Mouse (Mus musculus): ENCODE data around the gene Sorbs2. TPM values are rescaled to one million over a fixed set of nuclear protein-coding genes. Genes with fewer than 3 reads are reported as not detected.

Sorbs2 gene
- polyA plus RNA-seq, 1 experiment from 2014 or later = 13.3 TPM

GRCm38 (mm10) chr8:45687942-45688695 is 180.5 kb downstream of the Sorbs2 start:
- Histone ChIP-seq H3K27me3 (ENCODE audit: insufficient read depth, low read length) (no peaks in the 10 kb centered on the region), H3K36me3 (replicated peaks; ENCODE audit: insufficient read depth, low read length) (no peaks in the 10 kb centered on the region), H3K9me3 (ENCODE audit: low read length) (no peaks in the 10 kb centered on the region), H3K9ac (replicated peaks) (no peak overlapping the region), H3K4me1 (ENCODE audit: insufficient read depth) (no peaks in the 10 kb centered on the region), H3K27ac (ENCODE audit: low read depth) (no peak overlapping the region), H3K4me3 (ENCODE audit: low read depth, low read length) (no peak overlapping the region), H3K4me2 (ENCODE audit: low read depth, low read length) (no peak overlapping the region)
- no peak for ATAC-seq
- TF ChIP-seq EP300 (IDR thresholded peaks at IDR 0.05; ENCODE audit: low read depth) = no peak
- no peak for TF ChIP-seq CTCF (IDR thresholded peaks at IDR 0.05; ENCODE audit: low read depth)
- 77% methylated on average over 12 of the region's 12 CpGs for WGBS (ENCODE audit: insufficient replicate concordance)
- DNase-seq = no peak

- H3K36me3 ChIP-seq (replicated peaks; ENCODE audit: insufficient read depth, low read length) = no peaks in the 10 kb centered on the region; the same call in 1 of the 2 replicates
- no peaks in the 10 kb centered on the region for H3K9me3 ChIP-seq (ENCODE audit: low read length)
- H3K4me3 ChIP-seq (ENCODE audit: low read depth, low read length) = no peak overlapping the region
- no peak for DNase-seq
- no peak overlapping the region for H3K4me2 ChIP-seq (ENCODE audit: low read depth, low read length)
- H3K4me1 ChIP-seq (ENCODE audit: insufficient read depth) = no peaks in the 10 kb centered on the region
- no peak overlapping the region for H3K27ac ChIP-seq (ENCODE audit: low read depth)
- H3K9ac ChIP-seq (replicated peaks) = no peak overlapping the region
- no peak for TF ChIP-seq CTCF (IDR thresholded peaks at IDR 0.05; ENCODE audit: low read depth)
- ATAC-seq = no peak
- no peaks in the 10 kb centered on the region for H3K27me3 ChIP-seq (ENCODE audit: insufficient read depth, low read length)
- 72% methylated on average over 2 of the region's 2 CpGs for WGBS (ENCODE audit: insufficient replicate concordance)
Measured at GRCm38 (mm10) chr8:45689611-45690207, 182.1 kb downstream of the Sorbs2 start.

- H3K4me1 ChIP-seq (ENCODE audit: insufficient read depth) = no peaks in the 10 kb centered on the region
- DNase-seq = no peak
- H3K27me3 ChIP-seq (ENCODE audit: insufficient read depth, low read length) = no peaks in the 10 kb centered on the region
- no peaks in the 10 kb centered on the region for H3K9me3 ChIP-seq (ENCODE audit: low read length)
- no peak for ATAC-seq
- TF ChIP-seq EP300 (IDR thresholded peaks at IDR 0.05; ENCODE audit: low read depth) (no peak), CTCF (IDR thresholded peaks at IDR 0.05; ENCODE audit: low read depth) (no peak)
- H3K27ac ChIP-seq (ENCODE audit: low read depth) = no peak overlapping the region
- H3K4me2 ChIP-seq (ENCODE audit: low read depth, low read length) = no peak overlapping the region
- no peak overlapping the region for H3K4me3 ChIP-seq (ENCODE audit: low read depth, low read length)
- H3K9ac ChIP-seq (replicated peaks) = no peak overlapping the region
- no peaks in the 10 kb centered on the region for H3K36me3 ChIP-seq (replicated peaks; ENCODE audit: insufficient read depth, low read length)
- WGBS (ENCODE audit: insufficient replicate concordance) = 78% methylated on average over 5 of the region's 5 CpGs
Measured at GRCm38 (mm10) chr8:45700100-45700499, 192.5 kb downstream of the Sorbs2 start.

DNA sequence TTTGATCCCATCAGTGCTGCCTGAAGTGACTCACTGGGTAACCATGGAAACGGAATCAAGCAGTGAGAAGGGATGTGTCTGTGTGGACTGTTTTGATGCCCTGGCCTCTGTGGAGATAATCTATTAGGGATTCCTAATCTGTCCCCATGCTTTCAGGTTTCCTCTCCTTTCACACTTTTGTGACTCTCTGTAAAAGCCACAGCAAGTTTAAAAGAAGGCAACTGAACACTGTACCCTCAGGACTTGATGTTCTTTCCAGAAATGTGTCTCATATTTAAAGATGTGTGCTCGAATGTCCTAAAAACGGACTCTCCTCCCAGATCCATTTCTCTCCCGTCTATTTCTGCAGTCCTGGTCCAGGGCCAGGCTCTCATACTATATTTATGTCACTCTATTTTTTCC is 196.1 kb downstream of the Sorbs2 start:
- ATAC-seq = no peak
- Histone ChIP-seq H3K9me3 (ENCODE audit: low read length) (no peaks in the 10 kb centered on the region), H3K4me1 (ENCODE audit: insufficient read depth) (no peaks in the 10 kb centered on the region)

DNA sequence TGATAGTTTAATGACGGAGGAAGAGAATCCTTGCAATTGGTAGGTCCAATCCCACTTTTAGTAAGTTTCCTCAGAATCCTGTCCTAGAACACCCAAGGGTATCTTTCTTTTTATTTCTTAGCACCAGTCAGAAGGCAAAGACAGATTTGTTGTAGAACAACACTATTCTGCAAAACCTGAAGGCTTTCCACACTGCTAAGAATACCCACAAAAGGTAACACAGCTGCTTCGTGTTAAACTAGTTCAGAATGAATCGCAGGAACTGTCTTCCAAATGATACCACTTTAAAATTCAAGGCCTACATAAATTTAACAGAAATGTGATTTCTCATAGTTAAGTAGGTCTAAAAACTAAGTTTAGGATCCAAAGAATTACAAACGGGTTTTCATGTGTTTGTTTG is 201.5 kb downstream of the Sorbs2 start:
- H3K36me3 ChIP-seq (replicated peaks; ENCODE audit: insufficient read depth, low read length) = no peaks in the 10 kb centered on the region
- no peak for TF ChIP-seq CTCF (IDR thresholded peaks at IDR 0.05; ENCODE audit: low read depth)
- TF ChIP-seq EP300 (IDR thresholded peaks at IDR 0.05; ENCODE audit: low read depth) = no peak
- no peak overlapping the region for H3K4me3 ChIP-seq (ENCODE audit: low read depth, low read length)
- no peak for DNase-seq
- no peaks in the 10 kb centered on the region for H3K9me3 ChIP-seq (ENCODE audit: low read length)
- no peak overlapping the region for H3K9ac ChIP-seq (replicated peaks)
- WGBS (ENCODE audit: insufficient replicate concordance) = 78% methylated on average over 4 of the region's 4 CpGs
- no peak overlapping the region for H3K4me2 ChIP-seq (ENCODE audit: low read depth, low read length)
- no peak overlapping the region for H3K27ac ChIP-seq (ENCODE audit: low read depth)
- no peaks in the 10 kb centered on the region for H3K27me3 ChIP-seq (ENCODE audit: insufficient read depth, low read length)
- no peaks in the 10 kb centered on the region for H3K4me1 ChIP-seq (ENCODE audit: insufficient read depth)
- ATAC-seq = no peak

More for the DNA sequence above, 196.1 kb downstream of the Sorbs2 start:
- H3K4me3 ChIP-seq (ENCODE audit: low read depth, low read length) = no peak overlapping the region
- H3K36me3 ChIP-seq (replicated peaks; ENCODE audit: insufficient read depth, low read length) = no peaks in the 10 kb centered on the region
- no peak for DNase-seq
- no peak overlapping the region for H3K9ac ChIP-seq (replicated peaks)
- 71% methylated on average over 4 of the region's 4 CpGs for WGBS (ENCODE audit: insufficient replicate concordance)
- no peak overlapping the region for H3K27ac ChIP-seq (ENCODE audit: low read depth)
- TF ChIP-seq EP300 (IDR thresholded peaks at IDR 0.05; ENCODE audit: low read depth) = no peak
- TF ChIP-seq CTCF (IDR thresholded peaks at IDR 0.05; ENCODE audit: low read depth) = no peak
- no peaks in the 10 kb centered on the region for H3K27me3 ChIP-seq (ENCODE audit: insufficient read depth, low read length)
- no peak overlapping the region for H3K4me2 ChIP-seq (ENCODE audit: low read depth, low read length)

DNA sequence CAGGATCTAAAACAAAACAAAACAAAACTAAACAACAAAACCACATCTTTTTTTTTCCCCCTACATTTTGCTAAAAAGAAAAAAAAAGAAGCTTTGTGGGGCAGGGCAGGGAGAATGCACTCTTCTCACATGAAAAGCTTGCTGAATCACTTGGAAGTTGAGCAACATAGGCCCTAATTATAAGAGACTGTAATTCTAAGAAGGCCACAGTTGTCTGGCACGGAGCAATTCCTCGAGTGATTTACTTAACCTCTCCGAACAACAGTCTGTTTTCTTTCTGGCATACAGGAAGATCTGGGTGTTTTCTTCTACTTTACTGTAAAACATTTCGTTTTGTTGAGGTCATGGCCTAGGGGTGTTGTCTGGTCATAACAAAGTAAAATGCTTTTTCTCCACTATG is 202.1 kb downstream of the Sorbs2 start:
- no peak overlapping the region for H3K4me3 ChIP-seq (ENCODE audit: low read depth, low read length)
- H3K27ac ChIP-seq (ENCODE audit: low read depth) = no peak overlapping the region
- H3K4me2 ChIP-seq (ENCODE audit: low read depth, low read length) = no peak overlapping the region
- no peaks in the 10 kb centered on the region for H3K4me1 ChIP-seq (ENCODE audit: insufficient read depth)
- 54% methylated on average over 4 of the region's 4 CpGs for WGBS (ENCODE audit: insufficient replicate concordance)
- TF ChIP-seq CTCF (IDR thresholded peaks at IDR 0.05; ENCODE audit: low read depth) = no peak
- no peak for TF ChIP-seq EP300 (IDR thresholded peaks at IDR 0.05; ENCODE audit: low read depth)
- ATAC-seq (no peak), DNase-seq (no peak)
- H3K9ac ChIP-seq (replicated peaks) = no peak overlapping the region
- H3K36me3 ChIP-seq (replicated peaks; ENCODE audit: insufficient read depth, low read length) = no peaks in the 10 kb centered on the region
- no peaks in the 10 kb centered on the region for H3K27me3 ChIP-seq (ENCODE audit: insufficient read depth, low read length)
- no peaks in the 10 kb centered on the region for H3K9me3 ChIP-seq (ENCODE audit: low read length)

Data from liver, postnatal 0 days (tissue).